Mouse (Mus musculus): Measurements from ENCODE around the gene Rprml.
A peak's percentile ranks its signal among the peaks of the same experiment; 100 is the strongest.

DNA sequence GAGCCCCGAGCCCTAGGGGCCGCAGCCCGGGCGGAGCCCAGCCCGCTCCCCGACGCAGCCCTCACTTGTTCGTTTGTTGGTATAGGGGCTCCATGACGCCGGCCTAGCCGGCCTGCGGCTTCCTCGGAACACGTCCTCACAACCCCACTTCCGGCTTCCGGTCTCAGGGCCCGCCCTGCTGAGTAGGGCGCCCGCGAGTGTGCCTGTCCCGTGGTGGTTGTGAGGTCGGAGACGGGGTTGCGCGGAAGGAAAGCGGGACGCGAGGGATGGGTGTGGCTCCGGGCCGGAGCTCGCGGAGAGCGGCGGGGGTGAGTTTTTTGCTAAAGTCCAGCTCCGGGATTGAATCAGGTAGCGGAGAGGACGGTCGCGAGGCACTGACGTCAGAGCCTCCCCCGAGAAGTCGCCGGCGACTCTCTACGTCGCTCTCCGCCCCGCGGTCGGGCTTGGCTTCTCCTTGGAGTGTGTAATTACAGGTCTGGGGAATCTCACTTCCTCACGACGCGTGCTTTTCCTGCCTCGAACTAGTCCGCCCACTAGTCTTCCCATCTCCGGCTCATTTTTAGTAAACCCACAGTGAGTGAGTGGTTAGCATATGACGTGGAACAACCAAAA, 48.3 kb downstream of the Rprml start, which contains the start of gene Gosr2:
- TF ChIP-seq POLR2A (IDR thresholded peaks at IDR 0.05; ENCODE audit: borderline replicate concordance, extremely low read depth, insufficient read depth, insufficient read length, poor library complexity, severe bottlenecking) (peak; percentile 66; the same call in 1 of the 2 replicates), CTCF (IDR thresholded peaks at IDR 0.05; ENCODE audit: borderline replicate concordance, extremely low read depth, insufficient read depth, insufficient read length) (no peak)
